Comparison of ENCODE assay signal across 7 mouse cellular contexts in the genomic region with DNA sequence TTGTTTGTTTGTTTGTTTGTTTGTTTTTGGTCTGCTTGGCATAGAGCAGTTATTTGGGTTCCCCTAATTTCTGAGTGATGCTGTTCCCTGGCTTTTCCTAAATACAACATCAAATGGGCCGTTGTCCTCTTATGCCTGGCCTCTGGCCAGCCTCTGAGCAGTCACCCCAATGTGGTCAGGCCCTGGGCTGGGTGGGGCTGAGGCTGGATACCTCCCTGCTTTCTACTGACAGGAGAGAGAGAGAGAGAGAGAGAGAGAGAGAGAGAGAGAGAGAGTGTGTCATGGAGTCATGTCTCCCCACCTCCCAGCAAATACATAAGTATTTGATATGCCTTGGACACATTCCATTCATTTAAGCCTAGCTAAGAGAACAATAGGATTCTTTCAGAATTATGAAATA. TPM values are rescaled to one million over a fixed set of nuclear protein-coding genes. Genes with fewer than 3 reads are reported as not detected.
DNase-seq lines count a peak whose midpoint lies in the region; ATAC-seq and TF ChIP-seq lines count a peak whose summit lies in the region.

No protein-coding gene starts in this region.

- H3K4me2 ChIP-seq in hindbrain, embryonic 15.5 days, result peak overlapping the region; percentile 98
- peak overlapping the region; percentile 32; the same call in 1 of the 2 replicates for H3K4me2 ChIP-seq in neural tube, embryonic 14.5 days (ENCODE audit: low read depth, low read length)

- 52% methylated on average over 1 of the region's 1 CpGs for WGBS in hindbrain, embryonic 15.5 days
- WGBS in neural tube, embryonic 14.5 days, result 85% methylated on average over 1 of the region's 1 CpGs

- peak overlapping the region; percentile 60; the same call in 1 of the 2 replicates for H3K4me3 ChIP-seq in left cerebral cortex, adult 2 months
- H3K4me3 ChIP-seq in bone marrow macrophage, adult 2 months (ENCODE audit: insufficient read depth, low read length), result peak overlapping the region; percentile 86
- peak overlapping the region; percentile 63 for H3K4me3 ChIP-seq in hindbrain, embryonic 15.5 days
- H3K4me3 ChIP-seq in neural tube, embryonic 14.5 days (ENCODE audit: low read depth, low read length), result peak overlapping the region; percentile 44

- H3K27me3 ChIP-seq in hindbrain, embryonic 15.5 days, result 0 out of 2 replicates have a peak, but pooled peaks cover 5% of the 10 kb centered on the region
- peaks cover 9% of the 10 kb centered on the region for H3K27me3 ChIP-seq in neural tube, embryonic 14.5 days (ENCODE audit: control insufficient read depth, insufficient read depth, low read length)

- intact Hi-C loops in left cerebral cortex, adult 2 months (cut with DNase I), result no loop called here

- ATAC-seq in hindbrain, embryonic 15.5 days (ENCODE audit: low FRiP score, low read depth), result no peak
- no peak for ATAC-seq in neural tube, embryonic 14.5 days (ENCODE audit: low read depth)
- no peak for ATAC-seq in CD4-positive, CD25-positive, alpha-beta regulatory T cell, adult 4 months

- TF ChIP-seq POLR2A in bone marrow macrophage, adult 2 months (IDR thresholded peaks at IDR 0.05; ENCODE audit: borderline replicate concordance, low read depth, low read length), result no peak

- no peaks in the 10 kb centered on the region for H3K36me3 ChIP-seq in hindbrain, embryonic 15.5 days
- no peaks in the 10 kb centered on the region for H3K36me3 ChIP-seq in neural tube, embryonic 14.5 days (ENCODE audit: control insufficient read depth, insufficient read depth, low read length)

- no peak for TF ChIP-seq CTCF in left cerebral cortex, adult 2 months (IDR thresholded peaks at IDR 0.05)
- TF ChIP-seq CTCF in bone marrow macrophage, adult 2 months (IDR thresholded peaks at IDR 0.05; ENCODE audit: low read depth, low read length), result no peak

- H3K27ac ChIP-seq in left cerebral cortex, adult 2 months, result no peak overlapping the region
- H3K27ac ChIP-seq in bone marrow macrophage, adult 2 months (ENCODE audit: insufficient read depth, low read depth, low read length), result peak overlapping the region; percentile 49; the same call in 1 of the 2 replicates
- no peak overlapping the region for H3K27ac ChIP-seq in hindbrain, embryonic 15.5 days (replicated peaks)
- H3K27ac ChIP-seq in neural tube, embryonic 14.5 days (ENCODE audit: low read depth, low read length), result peak overlapping the region; percentile 22; the same call in 1 of the 2 replicates

- H3K4me1 ChIP-seq in bone marrow macrophage, adult 2 months (ENCODE audit: control insufficient read depth, insufficient read depth, low read length), result peaks cover 67% of the 10 kb centered on the region
- H3K4me1 ChIP-seq in hindbrain, embryonic 15.5 days (replicated peaks), result peaks cover 6% of the 10 kb centered on the region
- H3K4me1 ChIP-seq in neural tube, embryonic 14.5 days (ENCODE audit: control insufficient read depth, insufficient read depth, low read length), result 0 out of 2 replicates have a peak, but pooled peaks cover 3% of the 10 kb centered on the region

- no peak for DNase-seq in left cerebral cortex, adult 2 months (ENCODE audit: extremely low spot score in 1 of 2, low spot score in 2 of 2)
- DNase-seq in left cerebral cortex, adult 9 months (ENCODE audit: low spot score in 2 of 2), result no peak
- no peak for DNase-seq in thymus, postnatal 25 days

- no peak overlapping the region for H3K9ac ChIP-seq in hindbrain, embryonic 15.5 days
- H3K9ac ChIP-seq in neural tube, embryonic 14.5 days (replicated peaks; ENCODE audit: low read depth, low read length), result no peak overlapping the region

- H3K9me3 ChIP-seq in hindbrain, embryonic 15.5 days, result no peaks in the 10 kb centered on the region
- H3K9me3 ChIP-seq in neural tube, embryonic 14.5 days (ENCODE audit: control insufficient read depth, low read length), result no peaks in the 10 kb centered on the region

RNA-seq across cellular contexts. Expression of a gene that starts 1.7 kb away (rescaled TPM):
- 10 to 100 TPM; 42.6 to 43.7 TPM for total RNA-seq in left cerebral cortex, adult 2 months (2021)
- polyA plus RNA-seq in bone marrow macrophage, adult 2 months (2012; ENCODE audit: insufficient read depth, insufficient read length, missing spikeins), result 412 and 439 TPM in 2 replicates
- polyA plus RNA-seq in hindbrain, embryonic 15.5 days (2015; fragmentation: Nextera tagmentation; extraction: Ambion mirVana), result 168 and 205 TPM in 2 replicates
- polyA plus RNA-seq in neural tube, embryonic 14.5 days (2014; fragmentation: Nextera tagmentation; extraction: Ambion mirVana), result 176 and 300 TPM in 2 replicates
- polyA plus RNA-seq in CD4-positive, CD25-positive, alpha-beta regulatory T cell, adult 4 months (2017; shearing (Covaris generic)), result 100 to 1,000 TPM; 693 to 848 TPM

RNA-seq across cellular contexts. Expression of a gene that starts 36.3 kb away (rescaled TPM):
- 10 to 100 TPM in 1 of 2 experiments, 1 to 10 TPM in 1; 8.0 to 11.0 TPM for total RNA-seq in left cerebral cortex, adult 2 months (2021)
- 357 and 359 TPM in 2 replicates for polyA plus RNA-seq in bone marrow macrophage, adult 2 months (2012; ENCODE audit: insufficient read depth, insufficient read length, missing spikeins)
- 206 and 231 TPM in 2 replicates for polyA plus RNA-seq in hindbrain, embryonic 15.5 days (2015; fragmentation: Nextera tagmentation; extraction: Ambion mirVana)
- 104 and 220 TPM in 2 replicates for polyA plus RNA-seq in neural tube, embryonic 14.5 days (2014; fragmentation: Nextera tagmentation; extraction: Ambion mirVana)
- 100 to 1,000 TPM; 613 to 644 TPM for polyA plus RNA-seq in CD4-positive, CD25-positive, alpha-beta regulatory T cell, adult 4 months (2017; shearing (Covaris generic))

Comparison
In these comparisons a context has a peak if more than half of its experiments do, and no peak if none do; other contexts are left out.
1. H3K27ac ChIP-seq: peak in bone marrow macrophage, adult 2 months (single experiment) and neural tube, embryonic 14.5 days (single experiment); none in left cerebral cortex, adult 2 months (single experiment) and hindbrain, embryonic 15.5 days (single experiment).
2. Peak in every context shown above with its lines, with median percentiles within 50 percentile points of each other: H3K4me3 ChIP-seq.